Mouse (Mus musculus) natural killer cell, adult 2 months (primary cell): ENCODE data around the gene Bphl.
A peak's percentile ranks its signal among the peaks of the same experiment; 100 is the strongest.
"Not testable (repeated sequence)": the region's sequence is repeated elsewhere in the genome, so short reads cannot be mapped to it uniquely, and the experiment has no call there.

Experiments
- DNase-seq, 2 experiments: peaks; one replicate each; pipeline ENCODE4 v3.0.0; 2022; ENCODE audit warnings: low spot score in 2 of 2

The Bphl gene

GRCm38 (mm10) chr13:34051692-34052091, 14.3 kb downstream of the Bphl start:
- no peak for DNase-seq

- DNase-seq = no peak
These were observed 16.4 kb downstream of the Bphl start for GRCm38 (mm10) chr13:34053673-34054282.

GRCm38 (mm10) chr13:34054391-34054790, 17.0 kb downstream of the Bphl start:
- DNase-seq = no peak

GRCm38 (mm10) chr13:34054983-34055382, 17.6 kb downstream of the Bphl start:
- no peak for DNase-seq

- no peak for DNase-seq
These were observed 19.9 kb downstream of the Bphl start for GRCm38 (mm10) chr13:34057252-34057651.

- no peak for DNase-seq
These were observed 22.7 kb downstream of the Bphl start for GRCm38 (mm10) chr13:34060061-34060460.

- DNase-seq = no peak
These were observed 25.1 kb downstream of the Bphl start for GRCm38 (mm10) chr13:34062466-34062865.

- no peak for DNase-seq
These were observed 29.0 kb downstream of the Bphl start for GRCm38 (mm10) chr13:34066351-34066750.

- no peak for DNase-seq
These were observed 32.9 kb downstream of the Bphl start for GRCm38 (mm10) chr13:34070296-34070695.

- DNase-seq = no peak
These were observed 34.4 kb downstream of the Bphl start for GRCm38 (mm10) chr13:34071836-34072235.

GRCm38 (mm10) chr13:34072847-34073246, 35.5 kb downstream of the Bphl start:
- DNase-seq = no peak

GRCm38 (mm10) chr13:34074441-34074840, 37.0 kb downstream of the Bphl start:
- DNase-seq = not testable (repeated sequence)

GRCm38 (mm10) chr13:34075893-34076292, 38.5 kb downstream of the Bphl start:
- DNase-seq = peak in 1 of 2 experiments; percentile 6

GRCm38 (mm10) chr13:34076561-34077491, 39.4 kb downstream of the Bphl start:
- no peak for DNase-seq

GRCm38 (mm10) chr13:34077492-34078271, 40.3 kb downstream of the Bphl start, which contains the start of gene Tubb2a:
TSS of gene Tubb2a (minus strand) at chr13:34078007.
- DNase-seq = peak; percentile 90 to 92

GRCm38 (mm10) chr13:34078500-34079280, 41.3 kb downstream of the Bphl start:
- DNase-seq = peak; percentile 11 to 46

GRCm38 (mm10) chr13:34079801-34080200, 42.4 kb downstream of the Bphl start:
- no peak for DNase-seq

GRCm38 (mm10) chr13:34081926-34082325, 44.5 kb downstream of the Bphl start:
- DNase-seq = no peak

- DNase-seq = no peak
These were observed 46.8 kb downstream of the Bphl start for GRCm38 (mm10) chr13:34084026-34084750.

GRCm38 (mm10) chr13:34087052-34087812, 49.8 kb downstream of the Bphl start:
- DNase-seq = no peak
